Mouse (Mus musculus): ENCODE measurements around the gene Gsta4.
A peak's percentile ranks its signal among the peaks of the same experiment; 100 is the strongest.
"Not testable (repeated sequence)": the region's sequence is repeated elsewhere in the genome, so short reads cannot be mapped to it uniquely, and the experiment has no call there.

Gsta4 gene

DNA sequence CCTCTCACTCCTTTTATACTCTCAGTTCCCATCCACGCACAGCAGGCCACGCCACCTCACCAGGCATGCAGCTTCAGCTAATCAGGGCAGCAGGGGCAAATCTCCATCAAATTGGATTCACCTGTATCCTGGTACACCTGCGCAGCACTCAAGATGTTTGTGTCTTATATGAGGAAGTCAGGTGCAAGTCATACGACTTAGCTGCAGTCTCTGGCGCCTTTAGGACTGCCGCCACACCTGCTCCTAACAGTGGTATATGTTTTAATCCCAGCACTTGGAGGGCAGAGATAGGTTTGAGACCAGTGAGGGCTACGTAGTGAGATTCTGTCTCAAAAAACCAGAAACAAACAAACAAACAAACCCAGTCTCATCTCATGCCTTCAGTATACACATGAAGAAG lies at the start of gene Gsta4:
TSS of gene Gsta4 (plus strand) at position 301 of the 400 bp plus-strand sequence.
- DNase-seq: not testable (repeated sequence)

- no peak for DNase-seq
These were observed 46.9 kb upstream of the Gsta4 start for GRCm38 (mm10) chr9:78135658-78136057.

DNA sequence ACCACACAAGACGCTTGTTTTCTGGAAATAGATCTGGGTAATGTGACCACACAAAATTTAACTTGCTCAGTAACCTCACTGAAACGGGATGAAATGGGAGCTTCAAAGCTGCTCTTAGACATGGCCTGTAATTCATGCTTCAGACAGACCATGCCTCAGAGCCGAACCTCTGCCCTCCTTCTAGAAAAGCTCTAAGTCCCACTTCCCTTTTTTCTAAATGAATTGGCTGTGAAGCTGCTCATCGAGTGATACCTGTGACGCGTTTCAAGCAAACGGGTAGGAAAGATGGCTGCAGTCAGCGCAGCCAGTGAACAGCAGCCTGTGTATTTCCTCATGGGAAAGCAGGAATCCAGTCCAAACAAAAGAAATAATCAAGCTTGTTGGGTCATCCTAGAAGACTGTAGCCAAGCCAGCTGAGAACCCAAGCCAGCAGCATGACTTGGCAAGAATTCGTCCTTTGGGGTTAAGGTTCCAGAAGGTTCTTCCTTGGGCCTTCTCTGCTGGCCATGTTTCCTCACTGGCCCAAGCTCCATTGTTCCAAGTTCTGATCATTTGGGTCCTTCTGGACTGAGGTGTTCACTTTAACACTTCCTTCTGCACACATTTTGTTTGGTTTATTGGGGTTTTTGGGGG lies 44.4 kb upstream of the Gsta4 start:
- no peak for DNase-seq

GRCm38 (mm10) chr9:78139463-78139862 lies 43.1 kb upstream of the Gsta4 start:
- DNase-seq: no peak

- DNase-seq: no peak
These were observed 36.5 kb upstream of the Gsta4 start for GRCm38 (mm10) chr9:78146099-78146498.

DNA sequence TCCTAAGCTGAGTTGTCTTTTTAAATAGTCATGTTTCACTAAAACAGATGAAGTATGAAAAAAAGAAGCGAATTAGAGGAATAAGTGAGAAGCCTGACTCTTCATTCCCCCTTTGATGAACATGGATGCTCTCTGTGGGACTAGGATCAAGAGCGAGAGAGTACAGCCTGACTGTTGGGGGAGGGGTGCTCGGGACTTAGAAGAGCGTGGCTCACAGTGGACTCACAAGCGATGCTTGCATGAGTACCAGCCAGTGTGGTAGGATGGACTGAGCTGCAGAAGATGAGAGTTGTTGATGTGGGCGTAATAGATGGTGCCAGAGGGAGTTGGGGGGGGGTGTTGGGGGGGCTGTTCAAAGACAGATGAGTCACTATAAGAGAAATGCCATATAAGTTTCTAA lies 35.9 kb upstream of the Gsta4 start:
- peak in 1 of 2 experiments; percentile 30 for DNase-seq

DNA sequence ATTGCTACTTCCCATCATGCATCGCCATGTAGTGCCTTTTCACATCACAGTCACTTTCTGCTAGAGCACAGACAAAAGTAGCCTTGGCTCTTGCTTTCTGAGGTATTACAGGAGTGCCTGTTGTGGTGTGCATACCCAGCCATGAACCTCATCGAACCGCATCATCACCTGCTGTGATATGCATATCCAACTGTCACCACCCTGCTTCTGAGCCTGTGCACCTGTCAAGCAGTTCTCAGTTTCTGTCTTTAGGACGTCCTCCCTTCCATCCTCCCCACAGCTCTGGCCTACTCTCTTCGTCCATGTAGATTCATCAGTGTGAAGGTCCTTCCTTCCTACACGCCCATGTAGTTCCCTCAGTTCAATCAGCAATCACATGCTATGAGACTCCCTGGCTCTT lies 34.4 kb upstream of the Gsta4 start:
- no peak for DNase-seq

GRCm38 (mm10) chr9:78149770-78150169 lies 32.8 kb upstream of the Gsta4 start:
- not testable (repeated sequence) for DNase-seq

DNA sequence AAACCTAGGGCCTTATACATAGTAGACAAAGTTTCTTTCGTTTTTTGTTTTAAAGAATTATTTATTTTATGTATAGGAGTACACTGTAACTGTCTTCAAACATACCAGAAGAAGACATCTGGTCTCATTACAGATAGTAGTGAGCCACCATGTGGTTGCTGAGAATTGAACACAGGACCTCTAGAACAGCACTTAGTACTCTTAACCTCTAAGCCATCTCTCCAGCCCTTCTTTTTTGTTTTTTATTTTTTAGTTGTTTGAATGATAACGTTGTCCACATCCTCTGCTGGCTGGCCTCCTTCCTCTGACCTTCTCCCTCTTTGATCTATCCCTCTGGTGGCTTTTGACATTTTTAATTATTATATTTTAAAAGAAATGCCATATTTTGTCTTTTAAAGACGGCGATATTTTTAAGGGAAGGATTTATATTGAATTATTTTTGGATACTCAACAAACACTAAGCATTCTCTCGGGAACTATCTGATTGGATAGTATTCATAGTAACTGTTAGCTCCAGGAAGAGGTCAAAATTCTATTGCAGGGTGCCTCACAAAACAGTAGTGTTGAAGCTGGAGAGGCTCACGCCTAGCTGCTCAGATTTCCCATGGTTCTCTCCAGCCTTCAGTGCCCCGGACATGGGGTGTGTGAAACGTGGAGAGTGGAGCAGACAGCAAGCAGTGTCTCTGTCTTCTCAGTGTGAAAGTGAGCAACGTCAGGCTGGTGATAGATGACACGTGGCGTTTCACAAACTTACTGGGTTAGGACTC lies 28.2 kb upstream of the Gsta4 start:
- DNase-seq: no peak

GRCm38 (mm10) chr9:78157221-78157620 lies 25.4 kb upstream of the Gsta4 start:
- DNase-seq: no peak

- DNase-seq: no peak
These were observed 19.3 kb upstream of the Gsta4 start for GRCm38 (mm10) chr9:78163291-78163690.

DNA sequence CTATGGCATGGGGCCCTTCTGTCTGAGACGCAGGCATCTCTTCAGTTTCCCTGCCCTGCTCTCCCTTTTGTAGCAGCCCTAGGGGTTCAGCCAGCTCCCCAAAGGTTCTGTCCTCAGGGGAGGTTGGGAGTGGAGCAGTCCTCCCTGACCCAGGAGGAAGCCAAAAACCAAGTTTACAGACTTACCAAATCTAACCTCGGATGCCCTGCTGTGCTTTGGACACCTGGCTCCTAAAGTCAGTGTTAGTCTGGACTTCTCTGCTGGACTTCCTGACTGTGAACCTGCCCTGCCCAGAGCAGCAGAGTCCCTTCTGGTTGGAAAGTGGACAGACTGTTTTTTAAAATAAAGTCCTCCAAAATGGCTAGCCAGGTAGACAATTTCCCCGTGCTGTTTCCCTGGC lies 17.8 kb upstream of the Gsta4 start:
- DNase-seq: no peak

GRCm38 (mm10) chr9:78165454-78165853 lies 17.1 kb upstream of the Gsta4 start:
- DNase-seq: no peak

DNA sequence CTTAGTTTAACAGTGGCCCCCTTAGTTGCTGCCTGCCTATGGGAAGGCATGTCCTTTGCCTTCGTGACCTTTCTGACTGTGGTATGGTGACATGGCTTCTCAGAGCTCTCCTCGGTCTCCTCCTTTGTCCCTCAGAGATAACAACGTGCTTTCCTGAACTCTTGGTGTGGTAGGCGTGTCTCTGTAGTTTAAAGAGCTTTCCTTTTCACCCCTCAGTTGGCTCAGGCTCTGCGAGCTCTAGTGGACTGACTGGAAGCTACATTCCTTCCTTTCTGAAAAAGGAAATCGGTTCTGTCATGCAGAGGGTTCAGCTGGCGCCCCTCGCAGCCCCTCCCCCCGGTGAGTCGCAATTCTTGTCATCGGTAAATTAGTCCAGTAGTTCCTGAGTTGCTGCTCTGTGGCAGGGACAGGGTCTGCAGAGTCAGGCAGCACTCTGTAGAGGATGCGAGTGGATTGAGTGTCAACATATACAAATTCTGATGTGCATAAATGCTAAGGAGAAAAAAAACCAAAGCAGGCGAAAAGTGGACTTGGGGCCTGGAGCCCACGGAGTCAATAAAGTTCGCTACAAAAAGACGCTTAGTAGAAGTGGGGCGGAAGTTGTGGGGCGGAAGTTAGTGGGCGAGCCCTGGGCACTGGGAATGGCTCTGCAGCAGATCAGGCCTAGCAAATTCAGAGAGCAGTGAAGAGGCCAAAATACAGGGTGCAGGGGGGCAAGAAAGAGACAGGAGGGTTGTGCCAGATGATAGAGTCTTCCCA lies 15.7 kb upstream of the Gsta4 start:
- DNase-seq: no peak

DNA sequence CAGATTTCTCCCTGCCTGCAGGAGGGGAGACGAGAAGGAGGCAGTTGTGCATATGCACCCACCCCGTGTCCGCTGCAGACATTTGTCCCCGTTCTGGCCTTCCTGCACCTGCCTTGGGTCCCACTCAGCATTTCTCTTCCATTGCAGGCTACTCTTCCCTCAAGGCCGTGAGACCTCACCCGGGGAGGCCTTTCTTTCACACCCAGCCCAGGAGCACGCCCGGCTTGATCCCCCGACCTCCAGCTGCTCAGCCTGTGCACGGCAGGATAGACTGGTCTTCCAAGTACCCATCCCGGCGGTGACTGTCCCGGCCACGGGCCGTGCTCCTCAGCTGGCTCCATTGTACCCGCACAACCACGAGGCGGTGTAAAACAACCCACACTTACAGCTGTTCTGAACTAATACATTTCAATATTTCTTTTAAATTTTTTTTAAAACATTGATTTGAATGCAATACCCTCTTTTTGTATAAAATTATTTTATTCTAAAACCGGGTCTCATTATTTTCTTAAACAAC lies 15.1 kb upstream of the Gsta4 start:
- no peak for DNase-seq

DNA sequence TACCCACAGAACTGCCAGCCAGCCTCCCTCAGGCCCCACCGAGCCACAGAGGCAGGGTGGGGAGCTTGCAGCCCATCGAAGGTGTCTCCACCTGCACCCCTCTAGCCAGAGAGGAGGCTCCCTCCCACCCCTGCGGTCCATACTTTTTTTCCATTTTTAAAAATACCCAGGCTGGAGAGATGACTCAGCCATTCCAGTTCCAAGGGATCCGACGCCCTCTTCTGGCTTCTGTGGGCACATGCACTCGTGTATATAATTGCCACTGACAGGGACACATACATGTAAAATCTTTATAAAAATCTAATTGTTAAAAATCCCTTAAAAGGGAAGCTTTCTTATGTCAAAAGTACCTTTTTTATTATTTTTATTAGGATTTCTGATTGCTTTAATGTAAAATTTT lies 13.7 kb upstream of the Gsta4 start:
- no peak for DNase-seq

- DNase-seq: no peak
These were observed 8.6 kb upstream of the Gsta4 start for GRCm38 (mm10) chr9:78174016-78174415.

GRCm38 (mm10) chr9:78174925-78175276 lies 7.7 kb upstream of the Gsta4 start:
- not testable (repeated sequence) for DNase-seq

- DNase-seq: peak; percentile 98 to 99
These were observed 7.0 kb upstream of the Gsta4 start for GRCm38 (mm10) chr9:78175277-78176200.

GRCm38 (mm10) chr9:78176201-78176727 lies 6.3 kb upstream of the Gsta4 start:
- peak; percentile 76 to 78 for DNase-seq

DNA sequence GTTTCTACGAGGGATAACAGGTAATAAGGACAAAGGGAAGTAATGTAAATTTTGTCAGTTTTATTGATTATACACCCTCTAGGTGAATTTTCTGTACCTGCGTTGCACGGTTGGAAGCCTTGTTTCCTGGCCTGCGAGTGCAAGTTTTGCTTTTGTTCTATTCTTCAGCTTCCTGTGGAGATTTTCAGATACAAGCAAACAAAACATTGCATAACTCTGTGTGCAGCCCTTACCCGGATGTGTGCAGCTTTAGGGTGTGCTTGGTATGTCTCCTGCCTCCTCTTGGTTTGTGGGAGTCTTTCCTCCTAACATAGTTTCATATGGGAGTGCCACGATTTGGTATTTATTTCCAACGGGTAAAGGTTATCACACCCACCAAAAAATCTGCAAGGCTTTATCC lies 5.7 kb upstream of the Gsta4 start:
- DNase-seq: peak in 1 of 2 experiments; percentile 24

GRCm38 (mm10) chr9:78178197-78178596 lies 4.4 kb upstream of the Gsta4 start:
- DNase-seq: no peak
